Mouse (Mus musculus) myocyte (in vitro differentiated cells): ENCODE measurements at regions not wholly inside any gene's neighbourhood (a gene's known extent, or its start where the extent isn't known, plus 50 kb on each side); places are given as distances from the start of the nearest gene placed in this dataset.

Experiments used
- H3K27me3 ChIP-seq: one replicate; pipeline ENCODE4 v1.6.1; 2011; ENCODE audit not compliant: control insufficient read depth, insufficient read depth, insufficient read length
- H3K36me3 ChIP-seq: one replicate; pipeline ENCODE4 v1.6.1; 2011; ENCODE audit not compliant: control insufficient read depth, insufficient read depth
- H3K4me2 ChIP-seq: one replicate; pipeline ENCODE4 v1.6.1; 2011; ENCODE audit warnings: low read depth, control low read depth
- H3K4me3 ChIP-seq: one replicate; pipeline ENCODE4 v1.5.1; 2011; ENCODE audit warnings: mild to moderate bottlenecking, control low read depth, moderate library complexity
- H3K79me2 ChIP-seq: one replicate; pipeline ENCODE4 v1.6.1; 2011; ENCODE audit not compliant: control insufficient read depth, insufficient read depth
- H3ac ChIP-seq: one replicate; pipeline ENCODE4 v1.6.1; 2011; ENCODE audit not compliant: control insufficient read depth, insufficient read length
- CEBPB ChIP-seq: IDR thresholded peaks from 2 replicates; pipeline ENCODE4 v1.6.1; 2011; ENCODE audit warnings: mild to moderate bottlenecking, moderate library complexity; ENCODE audit not compliant: poor library complexity, insufficient read depth, severe bottlenecking
- E2F4 ChIP-seq: IDR thresholded peaks from one replicate; pipeline ENCODE4 v1.6.1; 2011; ENCODE audit warnings: mild to moderate bottlenecking, control low read depth, moderate library complexity; ENCODE audit not compliant: insufficient read depth
- MAX ChIP-seq: IDR thresholded peaks from one replicate; pipeline ENCODE4 v1.6.1; 2011; ENCODE audit warnings: low read depth, mild to moderate bottlenecking, control low read depth
- MYOD1 ChIP-seq, 3 experiments: IDR thresholded peaks; one replicate each; pipeline ENCODE4 v1.6.1; 2011; ENCODE audit warnings: control low read depth in 2 of 3, low read depth in 2 of 3, mild to moderate bottlenecking in 2 of 3, moderate library complexity in 1 of 3; ENCODE audit not compliant: insufficient read length in 2 of 3, control insufficient read depth in 1 of 3
- MYOG ChIP-seq, 3 experiments: IDR thresholded peaks; one replicate each; pipeline ENCODE4 v1.6.1; 2011; ENCODE audit warnings: control low read depth in 2 of 3, low read depth in 2 of 3, mild to moderate bottlenecking in 2 of 3; ENCODE audit not compliant: insufficient read length in 2 of 3, control insufficient read depth in 1 of 3, insufficient read depth in 1 of 3
- POLR2A ChIP-seq: IDR thresholded peaks from one replicate; pipeline ENCODE4 v1.6.1; 2011; ENCODE audit warnings: low read depth, mild to moderate bottlenecking, control low read depth, moderate library complexity; ENCODE audit not compliant: insufficient read length
- POLR2AphosphoS2 ChIP-seq: IDR thresholded peaks from one replicate; pipeline ENCODE4 v1.6.1; 2011; ENCODE audit warnings: low read depth, control low read depth; ENCODE audit not compliant: insufficient read length
- REST ChIP-seq: IDR thresholded peaks from one replicate; pipeline ENCODE4 v1.6.1; 2011; ENCODE audit warnings: mild to moderate bottlenecking, control low read depth, moderate library complexity; ENCODE audit not compliant: insufficient read depth, insufficient read length
- SRF ChIP-seq: IDR thresholded peaks from one replicate; pipeline ENCODE4 v1.6.1; 2011; ENCODE audit warnings: low read depth; ENCODE audit not compliant: control insufficient read depth, insufficient read length
- TCF12 ChIP-seq: IDR thresholded peaks from one replicate; pipeline ENCODE4 v1.6.1; 2011; ENCODE audit warnings: mild to moderate bottlenecking, control low read depth; ENCODE audit not compliant: poor library complexity, insufficient read depth, severe bottlenecking
- TCF3 ChIP-seq: IDR thresholded peaks from one replicate; pipeline ENCODE4 v1.6.1; 2011; ENCODE audit warnings: low read depth, control low read depth; ENCODE audit not compliant: insufficient read length
- USF1 ChIP-seq: IDR thresholded peaks from one replicate; pipeline ENCODE4 v1.6.1; 2011; ENCODE audit warnings: low read depth, mild to moderate bottlenecking, control low read depth, moderate library complexity

DNA sequence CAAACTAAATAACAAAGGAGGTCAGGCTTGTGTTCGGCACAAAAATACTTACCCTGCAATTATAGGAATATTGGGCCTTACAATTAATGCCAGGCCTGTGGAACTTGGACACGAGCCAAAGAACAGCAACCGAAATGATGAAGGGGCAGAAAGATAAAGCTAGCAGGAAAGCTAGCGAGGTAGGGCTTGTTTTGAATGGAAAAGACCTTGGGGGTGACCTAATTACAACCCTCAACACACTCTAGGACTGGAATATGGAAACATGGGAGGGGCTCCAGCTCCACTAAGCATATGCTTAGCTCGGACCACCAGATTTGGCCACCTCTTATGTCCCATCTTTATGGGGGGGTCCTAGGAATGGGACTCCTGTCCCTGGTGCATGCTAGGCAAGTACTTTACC is 362.8 kb downstream of the H2al1j start:
- Histone ChIP-seq H3K4me2 (no peak overlapping the region), H3K79me2 (no peaks in the 10 kb centered on the region), H3ac (no peak overlapping the region), H3K27me3 (no peaks in the 10 kb centered on the region), H3K4me3 (no peak overlapping the region), H3K36me3 (no peaks in the 10 kb centered on the region)
- TF ChIP-seq POLR2A (no peak), POLR2AphosphoS2 (no peak), E2F4 (no peak), USF1 (no peak), SRF (no peak), MAX (no peak)

DNA sequence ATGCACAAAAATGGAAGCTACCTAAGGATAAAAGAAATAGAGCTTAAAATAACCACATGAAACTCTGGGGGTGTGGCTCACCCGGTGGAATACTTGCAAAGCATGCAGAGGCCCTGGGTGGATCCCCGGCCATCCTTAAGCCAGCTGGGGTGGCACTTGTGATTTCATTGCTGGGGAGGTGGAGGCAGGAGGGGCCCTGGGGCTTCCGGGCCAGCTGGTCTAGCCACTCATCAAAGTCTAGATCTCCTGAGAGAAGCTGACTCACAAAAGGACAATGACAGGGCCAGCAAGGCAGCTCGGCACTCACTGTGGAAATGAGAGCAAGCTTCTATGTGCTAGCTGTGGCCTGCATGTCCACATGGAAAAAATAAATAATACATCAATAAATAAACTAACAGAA is 363.4 kb downstream of the H2al1j start:
- Histone ChIP-seq H3K36me3 (no peaks in the 10 kb centered on the region), H3K4me3 (no peak overlapping the region), H3K4me2 (no peak overlapping the region), H3K27me3 (no peaks in the 10 kb centered on the region), H3K79me2 (no peaks in the 10 kb centered on the region), H3ac (no peak overlapping the region)
- TF ChIP-seq USF1, result no peak
- peak in 2 of 3 experiments; percentile 11 to 72 for TF ChIP-seq MYOD1 (IDR thresholded peaks at IDR 0.05; ENCODE audit: control insufficient read depth in 1 of 3, insufficient read length in 2 of 3, low read depth in 2 of 3)
- TF ChIP-seq MAX, result no peak
- peak in 2 of 3 experiments; percentile 13 to 61 for TF ChIP-seq MYOG (IDR thresholded peaks at IDR 0.05; ENCODE audit: control insufficient read depth in 1 of 3, insufficient read depth in 1 of 3, insufficient read length in 2 of 3, low read depth in 2 of 3)

DNA sequence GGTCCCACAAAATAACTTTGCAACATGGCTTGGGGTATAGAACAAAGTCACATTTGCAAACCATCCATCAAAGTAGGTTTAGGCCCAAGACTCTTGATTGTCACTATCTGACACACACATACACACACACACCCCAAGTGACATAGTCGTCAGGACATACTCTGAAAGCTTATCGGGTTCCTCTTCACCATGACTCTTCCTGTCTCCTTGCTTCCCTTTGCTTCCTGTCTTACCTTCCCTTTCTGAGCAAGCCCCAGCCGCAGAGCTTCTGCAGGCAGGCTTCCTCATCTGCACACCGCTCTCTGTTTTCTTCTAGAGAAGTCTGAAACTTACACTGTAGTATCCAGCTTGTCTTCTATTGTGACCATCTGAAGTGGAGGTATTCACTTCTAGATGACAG is 368.9 kb downstream of the H2al1j start:
- TF ChIP-seq CEBPB, result no peak
- TF ChIP-seq MYOG (IDR thresholded peaks at IDR 0.05; ENCODE audit: control insufficient read depth in 1 of 3, insufficient read depth in 1 of 3, insufficient read length in 2 of 3, low read depth in 2 of 3), result no peak
- TF ChIP-seq TCF12, result no peak
- TF ChIP-seq TCF3, result no peak
- TF ChIP-seq USF1, result no peak
- TF ChIP-seq E2F4, result no peak
- no peak for TF ChIP-seq REST
- TF ChIP-seq SRF, result no peak
- no peak for TF ChIP-seq MYOD1 (IDR thresholded peaks at IDR 0.05; ENCODE audit: control insufficient read depth in 1 of 3, insufficient read length in 2 of 3, low read depth in 2 of 3)
- TF ChIP-seq MAX, result no peak
- TF ChIP-seq POLR2A, result no peak
- TF ChIP-seq POLR2AphosphoS2, result no peak
- H3ac ChIP-seq, result no peak overlapping the region
- no peaks in the 10 kb centered on the region for H3K27me3 ChIP-seq
- H3K79me2 ChIP-seq, result no peaks in the 10 kb centered on the region
- no peaks in the 10 kb centered on the region for H3K36me3 ChIP-seq
- H3K4me2 ChIP-seq, result no peak overlapping the region
- H3K4me3 ChIP-seq, result no peak overlapping the region

DNA sequence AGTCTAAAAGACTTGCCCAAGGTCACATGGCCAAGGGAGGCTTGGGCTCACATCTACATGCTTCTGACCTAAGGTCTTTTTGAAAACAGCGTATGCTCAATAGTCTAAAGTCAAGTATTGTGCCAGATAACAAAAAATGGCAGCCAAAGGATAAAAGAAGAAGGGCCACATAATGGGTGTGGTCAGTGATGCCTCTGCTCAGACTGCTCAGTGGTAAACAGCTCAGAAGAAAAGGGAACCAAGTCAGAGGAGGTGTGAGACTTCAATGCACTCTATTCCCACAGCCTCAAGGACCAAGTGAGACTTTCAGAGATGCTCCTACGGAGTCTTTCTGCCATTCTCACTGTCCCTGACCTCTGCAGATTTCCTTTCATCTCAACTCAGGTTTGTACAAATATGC is 373.5 kb downstream of the H2al1j start:
- Histone ChIP-seq H3K79me2 (no peaks in the 10 kb centered on the region), H3ac (no peak overlapping the region), H3K36me3 (no peaks in the 10 kb centered on the region), H3K4me2 (no peak overlapping the region), H3K27me3 (no peaks in the 10 kb centered on the region), H3K4me3 (no peak overlapping the region)
- TF ChIP-seq TCF12 (no peak), MYOG (IDR thresholded peaks at IDR 0.05; ENCODE audit: control insufficient read depth in 1 of 3, insufficient read depth in 1 of 3, insufficient read length in 2 of 3, low read depth in 2 of 3) (no peak), MYOD1 (IDR thresholded peaks at IDR 0.05; ENCODE audit: control insufficient read depth in 1 of 3, insufficient read length in 2 of 3, low read depth in 2 of 3) (no peak), TCF3 (no peak), REST (no peak), USF1 (no peak)

DNA sequence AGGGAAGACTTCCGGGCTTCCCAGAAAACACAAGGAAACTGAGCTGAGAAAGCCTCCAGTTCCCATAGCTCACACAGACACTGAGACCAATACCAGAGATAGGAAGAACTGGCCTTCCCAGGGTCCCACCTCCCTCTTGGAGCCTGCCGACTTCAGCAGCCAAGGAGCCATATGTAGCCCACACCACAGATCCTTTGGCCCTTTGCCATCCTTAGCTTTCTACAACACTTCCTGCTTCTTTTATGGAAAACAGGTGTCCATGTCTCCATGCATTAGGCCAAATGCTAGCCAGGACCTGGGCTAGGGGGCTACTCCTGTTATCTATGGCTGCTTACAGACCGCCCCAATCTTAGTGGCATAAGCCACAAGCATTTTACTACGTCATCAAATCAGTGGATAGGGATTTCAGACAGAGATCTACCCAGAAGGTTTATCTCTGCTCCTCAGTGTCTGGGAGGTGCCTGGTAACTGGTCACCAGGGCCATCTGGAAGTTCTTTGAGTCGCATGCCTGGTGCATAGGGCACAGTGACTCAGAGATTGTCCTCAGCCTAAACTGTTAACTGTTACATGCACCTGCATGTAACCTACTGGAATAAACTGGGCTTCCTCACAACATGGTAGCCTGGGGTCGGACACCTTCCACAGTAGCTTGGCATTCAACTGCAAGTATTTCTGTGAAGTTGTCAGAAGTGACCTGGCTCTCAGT is 378.4 kb downstream of the H2al1j start:
- Histone ChIP-seq H3K36me3 (no peaks in the 10 kb centered on the region), H3K27me3 (no peaks in the 10 kb centered on the region), H3K4me2 (no peak overlapping the region), H3K79me2 (no peaks in the 10 kb centered on the region), H3K4me3 (no peak overlapping the region), H3ac (no peak overlapping the region)
- TF ChIP-seq USF1, result no peak
- no peak for TF ChIP-seq MAX
- no peak for TF ChIP-seq E2F4
- TF ChIP-seq POLR2AphosphoS2, result no peak
- no peak for TF ChIP-seq TCF12
- TF ChIP-seq MYOG (IDR thresholded peaks at IDR 0.05; ENCODE audit: control insufficient read depth in 1 of 3, insufficient read depth in 1 of 3, insufficient read length in 2 of 3, low read depth in 2 of 3), result no peak
- TF ChIP-seq TCF3, result no peak
- TF ChIP-seq SRF, result no peak
- TF ChIP-seq MYOD1 (IDR thresholded peaks at IDR 0.05; ENCODE audit: control insufficient read depth in 1 of 3, insufficient read length in 2 of 3, low read depth in 2 of 3), result no peak
- TF ChIP-seq REST, result no peak
